Mouse (Mus musculus): ENCODE data around the gene Usp31.
A peak's percentile ranks its signal among the peaks of the same experiment; 100 is the strongest.

Usp31 gene

DNA sequence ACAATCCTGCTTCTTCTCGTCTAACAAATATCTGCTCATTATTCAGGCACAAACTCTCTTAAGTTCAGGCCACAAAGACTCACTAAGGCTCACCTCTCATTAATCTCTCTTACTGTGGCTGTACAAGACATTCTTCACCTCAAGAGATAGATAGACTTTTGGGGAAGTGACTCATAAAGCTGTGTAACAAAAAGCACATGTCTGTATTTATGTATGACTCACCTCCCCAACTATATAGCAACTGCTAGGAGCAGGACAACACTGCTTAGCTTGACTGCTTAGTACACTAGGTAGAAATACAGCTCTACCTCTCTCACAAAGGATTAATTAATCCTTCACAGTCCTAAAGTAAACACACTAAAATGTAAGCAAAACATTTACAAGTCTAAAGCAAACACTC is 46.3 kb downstream of the Usp31 start:
- no peak for DNase-seq (ENCODE audit: low read depth, low spot score)

DNA sequence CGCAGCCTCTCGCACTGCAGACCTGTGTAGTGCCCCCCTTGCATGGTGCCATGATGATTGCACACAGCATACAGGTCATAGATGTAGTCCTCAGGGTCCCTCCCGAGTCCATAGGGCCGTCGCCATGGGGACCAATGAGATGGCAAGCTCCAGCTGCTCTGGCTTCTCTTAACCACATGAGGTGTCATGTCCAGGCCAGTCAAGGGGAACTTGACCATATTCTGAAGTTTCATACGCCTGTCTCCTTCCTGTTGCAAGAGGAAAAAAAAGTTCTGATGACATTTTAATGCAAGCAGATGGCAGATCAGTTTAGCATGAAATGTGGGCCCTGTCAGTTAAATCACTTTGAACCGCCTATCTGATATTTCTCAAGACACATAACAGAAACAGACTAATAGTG is 48.2 kb downstream of the Usp31 start:
- DNase-seq (ENCODE audit: low read depth, low spot score): no peak

DNA sequence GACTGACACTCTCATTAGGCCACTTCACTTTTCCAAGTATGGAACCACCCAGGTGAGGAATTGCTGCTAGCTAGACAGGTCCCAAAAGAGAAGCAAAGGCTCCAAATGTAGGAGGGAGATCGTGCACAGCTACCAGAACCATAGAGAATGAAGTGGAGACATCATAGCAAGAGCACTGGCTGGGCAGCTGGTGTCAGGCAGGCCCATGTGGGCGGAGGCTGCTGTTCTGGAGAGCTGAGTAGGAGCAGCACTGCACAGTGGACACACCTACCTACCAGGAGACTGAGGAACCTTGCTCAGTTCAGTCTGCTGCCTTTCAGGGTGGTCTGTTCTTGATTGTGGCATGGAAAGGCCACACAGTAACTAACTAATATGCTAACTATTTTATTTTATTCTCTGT is 52.4 kb downstream of the Usp31 start:
- no peak for DNase-seq (ENCODE audit: low read depth, low spot score)

DNA sequence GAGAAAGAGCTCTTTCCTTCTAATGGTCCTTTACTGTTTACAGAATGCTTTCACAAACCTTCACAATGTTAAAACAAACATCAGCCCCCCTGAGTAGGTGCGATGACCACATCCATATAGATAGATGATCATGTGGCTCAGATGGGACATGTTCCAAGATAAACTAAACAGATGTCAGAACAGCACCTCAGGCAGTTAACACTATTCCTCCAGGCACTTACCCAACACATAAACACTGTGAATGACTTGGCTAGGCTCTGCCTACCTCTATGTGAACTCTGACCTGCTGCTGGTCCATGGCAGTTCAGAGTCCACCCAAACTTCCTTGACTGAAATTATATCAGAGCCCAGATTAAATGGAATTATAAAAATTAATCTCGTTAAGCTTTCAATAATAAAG is 54.4 kb downstream of the Usp31 start:
- no peak for DNase-seq (ENCODE audit: low read depth, low spot score)

DNA sequence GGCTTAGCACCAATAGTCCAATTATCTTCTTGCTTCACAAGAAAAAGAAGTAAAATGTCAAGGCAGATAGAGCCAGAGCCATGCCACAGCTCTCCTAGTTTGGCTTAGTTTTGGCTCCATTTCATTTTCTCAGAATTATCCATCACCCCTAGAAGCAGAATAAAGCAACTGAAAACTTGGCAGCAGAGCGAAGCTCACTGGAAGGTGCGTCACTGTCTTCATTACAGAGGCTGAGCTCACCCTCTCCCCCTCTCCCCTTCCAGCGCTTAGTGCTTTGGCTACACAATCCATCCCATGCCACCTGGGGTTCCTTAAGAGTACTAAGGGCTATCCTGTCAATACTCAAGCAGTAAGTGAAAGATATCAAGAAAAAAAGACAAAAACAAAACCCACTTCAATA is 56.3 kb downstream of the Usp31 start:
- DNase-seq (ENCODE audit: low read depth, low spot score): no peak

DNA sequence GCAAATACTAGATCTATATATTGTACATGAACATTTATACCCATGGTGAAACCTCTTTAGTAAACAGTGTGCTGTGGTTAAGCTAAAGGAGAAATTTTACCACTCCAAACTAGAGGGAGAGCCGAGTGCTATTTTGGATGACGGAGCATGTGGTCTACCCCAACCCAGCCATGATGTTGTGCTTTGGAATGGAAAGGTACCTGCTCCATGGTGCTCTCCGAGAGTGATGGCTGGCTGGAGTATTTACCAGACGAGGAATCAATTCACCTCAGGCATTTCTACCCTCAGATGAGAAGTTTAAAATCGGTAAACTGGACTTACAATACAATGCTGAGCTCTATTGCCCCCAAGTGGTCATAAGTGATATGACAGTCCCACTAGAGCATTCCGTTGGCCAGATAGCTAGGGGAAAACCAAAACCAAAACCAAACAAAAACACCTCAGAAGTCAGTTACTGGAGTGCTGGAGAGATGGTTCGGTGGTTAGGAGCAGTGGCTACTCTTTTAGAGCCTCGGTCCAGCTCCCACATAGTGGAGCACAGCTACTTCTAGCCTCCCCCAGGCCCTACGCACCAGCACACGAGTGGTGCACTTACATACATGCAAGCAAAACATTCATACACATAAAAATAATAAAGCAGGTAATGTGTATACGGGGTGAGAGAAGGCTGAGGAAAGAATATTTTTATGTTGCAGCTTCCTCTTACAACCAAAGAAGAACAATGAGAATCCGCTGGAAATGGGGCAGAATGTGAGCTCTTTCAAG is 65.9 kb downstream of the Usp31 start:
- DNase-seq (ENCODE audit: low read depth, low spot score): peak; percentile 54

DNA sequence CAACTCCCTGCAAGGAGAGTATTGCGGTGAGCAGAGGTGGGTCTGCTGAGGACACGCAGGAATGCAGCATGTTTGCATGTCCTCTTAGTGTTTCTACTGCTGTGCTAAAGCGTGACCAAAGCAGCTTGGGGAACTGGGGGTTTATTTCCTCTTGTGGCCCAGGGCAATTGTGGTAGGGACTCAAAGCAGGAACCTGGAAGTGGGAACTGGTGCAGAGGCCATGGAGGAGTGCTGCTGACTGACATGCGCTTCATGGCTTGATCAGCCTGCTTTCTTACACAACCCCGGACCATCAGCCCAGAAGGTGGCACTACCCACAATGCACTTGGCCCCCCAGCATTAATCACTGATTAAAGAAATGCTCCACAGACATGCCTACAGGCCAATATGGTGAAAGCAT is 70.3 kb downstream of the Usp31 start:
- no peak for DNase-seq (ENCODE audit: low read depth, low spot score)

DNA sequence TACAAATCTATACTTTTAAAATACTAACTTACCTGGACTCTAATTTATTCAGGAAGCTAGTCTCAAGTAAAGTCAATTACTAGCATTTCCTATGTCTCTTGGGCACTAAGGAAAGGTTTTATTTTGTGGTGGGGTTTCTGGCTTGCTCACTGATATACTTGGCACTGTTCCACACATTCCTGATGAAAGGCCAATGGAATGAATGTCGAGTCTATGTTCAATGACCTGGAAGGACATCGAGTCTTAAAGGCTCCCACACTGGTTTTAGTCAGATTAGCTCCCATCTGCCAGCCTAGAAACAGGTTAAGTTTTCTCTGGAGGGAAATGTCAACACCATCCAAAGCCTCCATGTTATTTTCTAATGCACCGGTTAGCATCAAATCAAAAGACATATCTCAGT is 72.8 kb downstream of the Usp31 start:
- no peak for DNase-seq (ENCODE audit: low read depth, low spot score)

DNA sequence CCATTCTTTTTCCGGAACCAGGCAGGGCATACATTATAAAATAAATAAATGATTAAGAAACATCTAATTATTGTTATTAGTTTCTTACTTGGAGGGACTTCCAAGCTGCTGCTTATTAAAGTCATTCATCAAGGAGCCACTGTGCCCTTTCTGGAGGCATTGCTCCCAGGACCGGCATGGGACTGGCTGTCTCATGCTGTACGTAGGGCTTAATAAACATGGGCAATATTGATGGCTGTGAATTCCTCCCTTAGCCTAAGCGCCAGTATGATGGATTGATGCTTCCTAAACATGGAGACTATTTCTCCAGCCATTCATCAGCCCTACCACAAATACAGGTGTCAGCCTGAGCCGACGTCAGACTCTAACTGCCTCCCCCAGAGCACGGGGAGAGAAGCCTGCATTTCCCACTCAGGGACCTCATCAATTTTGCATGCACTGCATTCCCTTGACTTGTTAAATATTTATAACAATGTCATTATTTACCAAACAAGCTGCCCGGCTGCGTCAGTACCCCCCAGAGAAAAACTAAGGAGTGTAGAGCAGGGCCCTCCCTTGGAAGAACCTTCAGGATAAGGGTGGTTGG is 84.1 kb downstream of the Usp31 start:
- no peak for DNase-seq (ENCODE audit: low read depth, low spot score)

DNA sequence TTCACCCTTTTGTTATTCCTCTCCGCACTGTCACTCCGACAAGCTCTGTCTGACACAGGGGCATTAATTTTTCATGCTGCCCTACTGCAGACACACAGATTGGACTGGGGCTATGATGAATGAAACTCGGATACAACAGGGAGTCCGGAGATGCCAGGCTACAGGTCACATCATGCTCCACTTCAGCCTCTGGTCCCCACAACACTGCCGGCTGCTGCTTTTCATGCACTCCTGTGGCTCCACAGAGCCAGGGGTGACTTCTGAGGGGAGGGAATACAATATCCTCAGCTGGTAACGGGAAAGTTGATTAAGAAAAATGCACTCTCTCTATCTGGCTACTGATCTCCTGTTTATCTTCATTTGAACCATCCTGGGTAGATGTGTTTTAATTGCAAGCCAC is 84.6 kb downstream of the Usp31 start:
- no peak for DNase-seq (ENCODE audit: low read depth, low spot score)

DNA sequence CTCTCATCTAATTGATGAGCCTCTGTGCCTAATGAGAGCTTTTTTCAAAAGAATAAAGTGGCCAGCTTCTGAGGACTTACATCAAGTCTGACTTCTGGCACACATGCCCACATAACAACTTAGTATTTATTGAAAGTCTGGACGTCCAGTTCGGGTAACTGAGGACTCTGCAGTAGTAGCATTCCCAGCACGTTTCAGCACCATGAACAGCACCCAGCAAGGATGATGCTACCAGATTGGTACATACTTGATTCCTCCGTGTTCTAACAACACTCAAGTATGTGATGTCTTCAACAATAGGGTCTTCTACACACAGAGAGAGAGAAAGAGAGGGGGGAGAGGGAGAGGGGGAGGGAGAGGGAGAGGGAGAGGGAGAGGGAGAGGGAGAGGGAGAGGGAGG is 105.4 kb downstream of the Usp31 start:
- peak; percentile 43 for DNase-seq (ENCODE audit: low read depth, low spot score)

DNA sequence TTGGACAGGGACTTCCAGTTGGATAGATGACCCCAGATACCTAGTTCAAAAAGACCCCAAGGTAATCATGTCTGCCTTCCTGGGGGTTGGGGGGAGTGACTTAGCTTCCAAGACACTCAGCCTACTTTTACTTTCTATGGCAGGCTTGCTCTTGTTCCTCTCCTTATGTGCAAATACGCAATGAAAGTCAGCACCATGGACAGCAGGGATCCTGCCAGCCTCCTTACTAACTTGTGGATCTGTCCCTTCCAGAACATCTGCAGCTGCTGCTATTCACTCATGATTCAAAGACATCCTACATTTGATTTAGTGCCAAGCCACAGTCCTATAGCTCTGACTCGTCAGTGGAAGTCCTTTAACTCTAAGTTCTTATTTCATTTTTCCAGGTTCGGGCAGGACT is 110.7 kb downstream of the Usp31 start:
- DNase-seq (ENCODE audit: low read depth, low spot score): peak; percentile 22

DNA sequence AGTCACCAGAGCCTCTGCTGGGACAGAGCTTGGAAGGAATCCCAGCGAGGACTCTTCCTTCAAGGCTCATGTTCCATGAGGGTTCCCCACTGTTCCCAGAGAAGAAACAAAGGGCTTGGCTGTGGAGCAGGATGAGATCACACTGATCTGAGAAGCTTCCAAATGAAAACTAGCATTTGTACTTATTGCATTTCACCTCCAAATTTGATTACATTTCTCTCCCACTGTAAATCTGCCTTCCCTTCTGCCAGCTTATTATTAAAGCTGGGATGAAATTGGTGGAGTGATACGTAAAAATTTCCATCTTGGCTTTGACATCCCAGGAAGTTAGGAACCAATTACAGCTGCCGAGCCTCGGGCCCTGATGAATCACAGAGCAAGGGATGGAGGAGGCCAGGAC is 111.6 kb downstream of the Usp31 start:
- DNase-seq (ENCODE audit: low read depth, low spot score): no peak

DNA sequence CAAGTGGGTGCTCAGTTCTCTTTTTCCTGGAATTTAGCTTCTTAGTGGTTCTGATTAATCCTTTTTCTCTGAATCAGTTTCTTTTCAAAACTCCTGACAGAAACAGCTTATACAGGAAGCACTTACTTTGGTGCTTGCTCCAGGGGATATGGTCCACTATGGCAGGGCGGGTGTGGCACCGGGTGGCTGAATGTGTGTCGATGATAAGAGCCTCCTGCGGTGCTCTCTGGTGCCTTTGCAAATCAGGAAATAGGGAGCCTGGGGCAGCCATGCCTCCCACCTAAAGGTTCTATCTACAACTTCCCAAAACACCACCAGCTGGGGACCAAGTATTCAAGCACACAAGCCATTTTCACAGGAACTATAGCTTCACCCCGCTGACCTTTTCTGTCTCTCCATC is 112.0 kb downstream of the Usp31 start:
- DNase-seq (ENCODE audit: low read depth, low spot score): no peak

DNA sequence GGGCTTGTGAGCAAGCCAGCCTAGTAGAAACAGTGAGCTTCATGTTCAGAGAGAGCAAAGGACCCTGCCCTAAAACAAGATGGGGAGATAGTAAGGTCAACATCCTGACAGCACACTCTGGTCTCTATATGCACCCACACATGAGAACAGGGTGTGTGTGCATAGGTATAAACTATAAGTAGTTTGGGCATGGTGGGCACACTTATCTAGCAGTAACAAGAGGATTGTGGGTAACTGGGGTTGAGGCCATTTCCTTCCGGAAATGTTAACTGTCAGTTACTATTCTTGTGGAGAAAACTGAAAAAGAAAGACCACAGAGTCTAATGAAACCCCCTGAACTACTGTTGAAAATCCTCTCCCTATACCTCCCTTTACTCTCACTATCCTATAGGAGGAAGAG is 112.4 kb downstream of the Usp31 start:
- DNase-seq (ENCODE audit: low read depth, low spot score): no peak

Measured in R1 (cell line).